Comparison of ENCODE assay signal across 1 mouse cellular context in genomic region chr2:121003586-121003985, GRCm38 (mm10).
TF ChIP-seq lines count a peak whose summit lies in the region.

No protein-coding gene starts in this region.

TF ChIP-seq in CH12.LX, 34 proteins besides CTCF, POLR2A, EP300 and RAD21:
- peak; percentile 11; the same call in 1 of the 2 replicates for TF ChIP-seq SMC3 (IDR thresholded peaks at IDR 0.05; ENCODE audit: low read depth, low read length)
- no peak for TF ChIP-seq POLR2AphosphoS2 (IDR thresholded peaks at IDR 0.05; ENCODE audit: low read depth, low read length)
TF ChIP-seq in CH12.LX: peak in this region for 1.
